Mouse (Mus musculus): ENCODE data around the gene Plpp2. TPM values are rescaled to one million over a fixed set of nuclear protein-coding genes. Genes with fewer than 3 reads are reported as not detected.

Gene Plpp2
- polyA plus RNA-seq, 1 experiment from 2014 or later, result 16.5 TPM

GRCm38 (mm10) chr10:79524433-79524832, 9.2 kb downstream of the Plpp2 start:
- WGBS, result 83% methylated on average over 1 of the region's 1 CpGs
- ATAC-seq (ENCODE audit: low FRiP score), result no peak
- H3K4me1 ChIP-seq (replicated peaks), result no peaks in the 10 kb centered on the region
- H3K4me2 ChIP-seq, result no peak overlapping the region
- H3K36me3 ChIP-seq, result peaks cover 21% of the 10 kb centered on the region
- H3K4me3 ChIP-seq, result no peak overlapping the region
- H3K27ac ChIP-seq, result no peak overlapping the region
- no peaks in the 10 kb centered on the region for H3K9me3 ChIP-seq
- H3K9ac ChIP-seq, result no peak overlapping the region
- no peaks in the 10 kb centered on the region for H3K27me3 ChIP-seq

GRCm38 (mm10) chr10:79506709-79507108, 26.9 kb downstream of the Plpp2 start:
- no peak for ATAC-seq (ENCODE audit: low FRiP score)
- no peak overlapping the region for H3K4me2 ChIP-seq
- WGBS, result 71% methylated on average over 2 of the region's 2 CpGs
- H3K9me3 ChIP-seq, result no peaks in the 10 kb centered on the region
- H3K9ac ChIP-seq, result no peak overlapping the region
- H3K4me1 ChIP-seq (replicated peaks), result no peaks in the 10 kb centered on the region
- H3K36me3 ChIP-seq, result no peaks in the 10 kb centered on the region
- H3K27ac ChIP-seq, result no peak overlapping the region
- H3K27me3 ChIP-seq, result no peaks in the 10 kb centered on the region
- H3K4me3 ChIP-seq, result no peak overlapping the region

GRCm38 (mm10) chr10:79502830-79503644, 30.6 kb downstream of the Plpp2 start:
- no peaks in the 10 kb centered on the region for H3K9me3 ChIP-seq
- H3K36me3 ChIP-seq, result no peaks in the 10 kb centered on the region
- H3K27ac ChIP-seq, result no peak overlapping the region
- 67% methylated on average over 6 of the region's 6 CpGs for WGBS
- no peak overlapping the region for H3K4me2 ChIP-seq
- no peaks in the 10 kb centered on the region for H3K4me1 ChIP-seq (replicated peaks)
- no peak for ATAC-seq (ENCODE audit: low FRiP score)
- no peak overlapping the region for H3K9ac ChIP-seq
- no peaks in the 10 kb centered on the region for H3K27me3 ChIP-seq
- H3K4me3 ChIP-seq, result no peak overlapping the region

GRCm38 (mm10) chr10:79496701-79497288, 36.8 kb downstream of the Plpp2 start:
- H3K9ac ChIP-seq, result no peak overlapping the region
- 54% methylated on average over 2 of the region's 2 CpGs for WGBS
- no peak for ATAC-seq (ENCODE audit: low FRiP score)
- H3K4me2 ChIP-seq, result no peak overlapping the region
- no peaks in the 10 kb centered on the region for H3K4me1 ChIP-seq (replicated peaks)
- H3K27me3 ChIP-seq, result no peaks in the 10 kb centered on the region
- no peak overlapping the region for H3K27ac ChIP-seq
- H3K36me3 ChIP-seq, result no peaks in the 10 kb centered on the region
- H3K9me3 ChIP-seq, result no peaks in the 10 kb centered on the region
- H3K4me3 ChIP-seq, result no peak overlapping the region

- WGBS, result 63% methylated on average over 3 of the region's 3 CpGs
- no peak for ATAC-seq (ENCODE audit: low FRiP score)
- Histone ChIP-seq H3K4me3 (no peak overlapping the region), H3K36me3 (no peaks in the 10 kb centered on the region), H3K4me2 (no peak overlapping the region), H3K27me3 (no peaks in the 10 kb centered on the region), H3K27ac (no peak overlapping the region), H3K9ac (no peak overlapping the region), H3K9me3 (no peaks in the 10 kb centered on the region), H3K4me1 (replicated peaks) (no peaks in the 10 kb centered on the region)
Observed at GRCm38 (mm10) chr10:79495886-79496285, 37.7 kb downstream of the Plpp2 start.

Small RNAs within 50 kb of the gene (microRNA-seq; reads per million reads assigned to microRNA genes)
- gene Mir6909, result not detected

Other genes with a start within 250 kb of the Plpp2 start
- not detected in 2 replicates for gene Vmn2r82, start 177.3 kb downstream of the Plpp2 start, polyA plus RNA-seq (2015; fragmentation: Nextera tagmentation; extraction: Ambion mirVana)
- not detected in 2 replicates for gene Vmn2r83, start 65.1 kb downstream of the Plpp2 start, polyA plus RNA-seq (2015; fragmentation: Nextera tagmentation; extraction: Ambion mirVana)
- gene Mier2, start 21.4 kb upstream of the Plpp2 start, polyA plus RNA-seq (2015; fragmentation: Nextera tagmentation; extraction: Ambion mirVana), result 52.4 and 57.1 TPM in 2 replicates
- gene Theg, start 53.5 kb upstream of the Plpp2 start, polyA plus RNA-seq (2015; fragmentation: Nextera tagmentation; extraction: Ambion mirVana), result not detected in 2 replicates
- 0.17 and 0.27 TPM in 2 replicates for gene C2cd4c, start 80.2 kb upstream of the Plpp2 start, polyA plus RNA-seq (2015; fragmentation: Nextera tagmentation; extraction: Ambion mirVana)
- gene Shc2, start 104.1 kb upstream of the Plpp2 start, polyA plus RNA-seq (2015; fragmentation: Nextera tagmentation; extraction: Ambion mirVana), result 24.5 and 26.5 TPM in 2 replicates
- not detected in 2 replicates for gene Odf3l2, start 111.9 kb upstream of the Plpp2 start, polyA plus RNA-seq (2015; fragmentation: Nextera tagmentation; extraction: Ambion mirVana)
- 0.87 and 0.88 TPM in 2 replicates for gene Madcam1, start 130.8 kb upstream of the Plpp2 start, polyA plus RNA-seq (2015; fragmentation: Nextera tagmentation; extraction: Ambion mirVana)
- 86.5 and 93.4 TPM in 2 replicates for gene Tpgs1, start 135.6 kb upstream of the Plpp2 start, polyA plus RNA-seq (2015; fragmentation: Nextera tagmentation; extraction: Ambion mirVana)
- gene Cdc34, start 148.4 kb upstream of the Plpp2 start, polyA plus RNA-seq (2015; fragmentation: Nextera tagmentation; extraction: Ambion mirVana), result 92.7 and 100 TPM in 2 replicates
- 1.1 and 1.4 TPM in 2 replicates for gene Gzmm, start 155.2 kb upstream of the Plpp2 start, polyA plus RNA-seq (2015; fragmentation: Nextera tagmentation; extraction: Ambion mirVana)
- 690 and 717 TPM in 2 replicates for gene Bsg, start 170.7 kb upstream of the Plpp2 start, polyA plus RNA-seq (2015; fragmentation: Nextera tagmentation; extraction: Ambion mirVana)
- gene Hcn2, start 182.8 kb upstream of the Plpp2 start, polyA plus RNA-seq (2015; fragmentation: Nextera tagmentation; extraction: Ambion mirVana), result 0.43 and 0.64 TPM in 2 replicates
- 37.1 and 42.4 TPM in 2 replicates for gene Polrmt, start 212.8 kb upstream of the Plpp2 start, polyA plus RNA-seq (2015; fragmentation: Nextera tagmentation; extraction: Ambion mirVana)
- 1.00 and 2.1 TPM in 2 replicates for gene Fgf22, start 221.3 kb upstream of the Plpp2 start, polyA plus RNA-seq (2015; fragmentation: Nextera tagmentation; extraction: Ambion mirVana)
- 87.9 and 90.7 TPM in 2 replicates for gene Rnf126, start 233.2 kb upstream of the Plpp2 start, polyA plus RNA-seq (2015; fragmentation: Nextera tagmentation; extraction: Ambion mirVana)
- gene Fstl3, start 243.5 kb upstream of the Plpp2 start, polyA plus RNA-seq (2015; fragmentation: Nextera tagmentation; extraction: Ambion mirVana), result 1.3 and 1.4 TPM in 2 replicates